Mouse (Mus musculus) Muller cell, postnatal 12 days (primary cell): ENCODE measurements around the gene Pla2g2c.

Experiments used
- DNase-seq: peaks from one replicate; pipeline ENCODE4 v3.0.0-alpha.2; 2015; ENCODE audit errors: inconsistent ontology term

The Pla2g2c gene

GRCm38 (mm10) chr4:138724354-138725126, at the start of gene Pla2g2c:
Gene Pla2g2c, plus strand, starts transcription at chr4:138724792.
- peak; percentile 31 for DNase-seq

- peak; percentile 18 for DNase-seq
Observed at GRCm38 (mm10) chr4:138676480-138676879, 48.1 kb upstream of the Pla2g2c start.

- peak; percentile 9 for DNase-seq
Observed at GRCm38 (mm10) chr4:138677579-138677978, 47.0 kb upstream of the Pla2g2c start.

- no peak for DNase-seq
Observed at GRCm38 (mm10) chr4:138680124-138680523, 44.5 kb upstream of the Pla2g2c start.

DNA sequence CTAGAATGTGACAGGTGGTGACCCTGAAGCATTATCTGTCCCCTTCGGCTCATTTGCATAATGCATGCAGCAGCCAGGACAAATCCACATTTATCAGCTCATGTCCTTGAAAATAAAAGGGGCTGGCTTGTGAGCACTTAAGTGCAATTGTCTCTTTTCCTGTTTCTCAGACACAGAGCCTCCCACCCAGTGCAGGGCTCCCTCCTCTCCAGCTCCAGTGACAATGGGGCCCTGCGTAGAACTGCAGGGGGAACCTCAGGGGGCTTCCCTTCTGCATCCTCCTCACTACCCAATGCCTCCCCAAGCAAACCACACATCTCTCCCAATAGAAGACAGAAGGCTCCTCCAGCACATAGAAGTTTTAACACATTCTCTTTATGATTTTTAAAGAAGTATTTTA, 41.8 kb upstream of the Pla2g2c start:
- DNase-seq, result no peak

GRCm38 (mm10) chr4:138685813-138686212, 38.8 kb upstream of the Pla2g2c start:
- DNase-seq, result no peak

- DNase-seq, result peak; percentile 86
Observed at GRCm38 (mm10) chr4:138689094-138689512, 35.5 kb upstream of the Pla2g2c start.

DNA sequence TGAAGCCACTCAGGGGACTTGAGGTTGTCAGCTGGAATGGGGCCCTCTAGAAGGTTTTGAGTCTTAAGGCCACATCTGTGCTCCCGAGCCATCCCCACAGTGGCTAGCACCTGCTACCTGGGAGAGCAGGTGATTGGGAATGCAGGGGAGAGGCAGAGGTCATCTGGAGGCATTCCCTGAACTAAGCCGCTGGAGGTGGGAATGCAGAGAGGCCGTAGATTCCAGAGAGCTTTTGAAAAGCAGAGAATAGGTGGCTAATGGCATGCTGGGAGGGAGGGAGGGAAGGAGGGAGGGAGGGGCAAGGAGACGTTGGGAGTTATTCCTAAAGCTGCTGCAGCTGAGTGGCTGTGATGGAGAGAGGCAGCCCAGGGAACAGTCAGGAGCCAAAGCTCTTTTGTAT, 34.0 kb upstream of the Pla2g2c start:
- DNase-seq, result no peak

DNA sequence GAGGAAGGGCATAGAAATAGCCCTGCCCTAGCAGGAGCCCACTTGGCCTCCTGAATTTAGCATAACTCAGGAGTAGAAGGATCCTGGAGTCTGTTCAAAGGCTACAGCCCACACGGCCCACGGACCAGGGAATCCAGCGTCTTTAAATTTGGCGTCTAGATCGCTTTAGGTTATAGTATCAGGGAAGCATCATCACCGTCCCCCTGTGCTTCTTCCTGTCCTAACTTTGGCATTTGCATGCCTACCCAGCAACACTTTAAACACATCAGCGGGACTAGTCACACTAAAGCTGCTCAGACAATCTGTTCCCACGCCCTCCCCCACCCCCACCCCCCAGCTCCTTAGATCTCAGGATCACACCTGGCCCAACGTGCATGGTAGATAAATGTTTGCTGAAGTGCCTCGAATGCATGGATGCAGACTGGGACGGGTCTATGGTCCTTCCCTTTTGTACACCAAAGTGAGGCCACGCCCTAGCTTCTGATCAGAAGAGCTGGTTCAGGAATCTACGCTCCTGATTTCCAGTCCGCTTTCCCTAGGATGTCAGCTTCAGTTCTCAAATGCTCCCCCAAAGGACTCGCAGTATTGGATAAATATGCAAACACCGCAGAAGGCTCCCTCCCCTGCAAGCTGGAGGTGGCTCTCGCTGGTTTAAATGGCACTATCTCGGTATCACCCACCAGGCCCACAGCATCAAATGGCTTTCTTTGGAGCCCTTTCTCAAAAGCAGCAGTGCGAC, 33.0 kb upstream of the Pla2g2c start:
- DNase-seq, result no peak

- peak; percentile 72 for DNase-seq
Observed at GRCm38 (mm10) chr4:138693043-138693692, 31.4 kb upstream of the Pla2g2c start.

GRCm38 (mm10) chr4:138696720-138697119, 27.9 kb upstream of the Pla2g2c start:
- DNase-seq, result peak; percentile 66

DNA sequence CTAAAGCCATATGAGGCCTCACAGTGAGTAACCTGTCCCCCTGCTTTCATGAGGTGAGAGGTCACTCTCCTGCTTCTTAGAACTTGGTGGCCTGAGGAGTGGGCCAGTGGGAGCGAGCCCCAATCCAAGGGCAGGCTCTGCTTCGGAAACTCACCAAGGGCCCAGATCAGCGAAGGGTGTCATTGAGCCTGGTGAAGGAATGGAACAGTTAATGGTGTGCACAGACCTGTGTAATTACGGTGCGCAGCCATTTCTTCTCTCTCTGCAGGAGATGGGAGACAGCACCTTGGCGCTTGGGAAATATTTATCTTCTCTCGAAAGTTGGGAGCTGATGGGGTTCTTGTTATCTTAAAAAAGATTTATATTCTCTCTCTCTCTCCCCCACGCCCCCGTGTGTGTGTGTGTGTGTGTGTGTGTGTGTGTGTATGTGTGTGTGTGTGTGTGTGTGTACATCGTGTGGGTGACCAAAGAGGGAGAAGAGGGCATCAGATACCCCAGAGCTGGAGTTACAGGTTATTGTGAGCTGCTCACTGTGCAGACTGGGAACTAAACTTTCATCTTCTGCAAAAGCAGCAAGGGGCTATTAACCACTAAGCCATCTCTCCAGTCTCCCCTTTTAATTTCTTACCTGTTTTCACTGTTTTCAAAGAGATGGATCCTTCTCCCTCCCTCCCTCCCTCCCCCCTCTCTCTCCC, 27.3 kb upstream of the Pla2g2c start:
- no peak for DNase-seq

DNA sequence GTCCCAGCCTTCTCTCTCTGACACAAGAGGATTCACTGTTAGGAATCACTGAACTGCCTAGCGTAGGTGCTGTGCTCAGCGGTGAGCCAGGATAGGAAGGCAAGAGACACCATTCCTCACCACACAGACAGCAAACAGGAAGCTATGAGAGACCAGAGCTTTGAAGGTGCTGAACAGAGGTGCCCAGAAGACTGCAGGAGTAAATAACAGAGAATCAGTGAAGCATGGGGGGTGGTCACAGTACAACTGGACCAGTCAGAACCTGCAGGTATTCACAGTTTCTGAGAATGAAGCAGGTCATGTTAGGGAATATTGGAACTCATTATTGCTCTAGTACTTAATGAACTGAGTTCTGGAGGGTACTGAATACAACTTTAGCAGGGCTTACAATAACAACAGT, 26.3 kb upstream of the Pla2g2c start:
- DNase-seq, result no peak

GRCm38 (mm10) chr4:138700184-138700982, 24.2 kb upstream of the Pla2g2c start:
- DNase-seq, result peak; percentile 45

DNA sequence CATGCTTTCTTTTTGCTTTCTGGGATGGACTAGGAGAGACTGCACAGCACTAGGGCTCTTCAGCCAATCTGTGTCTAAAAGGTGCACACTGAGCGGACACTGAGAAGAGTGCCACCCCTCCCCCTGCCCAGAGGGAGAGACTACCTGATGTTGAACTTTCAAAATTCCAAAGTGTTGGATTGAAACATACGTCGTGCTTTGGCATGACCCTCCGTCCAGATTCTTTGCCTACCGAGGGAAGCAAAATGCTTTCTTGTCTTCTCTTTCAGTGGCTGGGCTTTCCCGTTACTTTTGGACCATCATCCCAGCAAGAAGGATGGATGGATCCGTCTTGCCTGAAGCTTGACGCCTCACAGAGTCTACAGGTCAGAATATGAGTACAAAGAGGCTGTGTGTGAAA, 23.5 kb upstream of the Pla2g2c start:
- DNase-seq, result no peak

GRCm38 (mm10) chr4:138702031-138702430, 22.6 kb upstream of the Pla2g2c start:
- peak; percentile 12 for DNase-seq

- DNase-seq, result peak; percentile 16
Observed at GRCm38 (mm10) chr4:138702528-138702927, 22.1 kb upstream of the Pla2g2c start.

GRCm38 (mm10) chr4:138703591-138703990, 21.0 kb upstream of the Pla2g2c start:
- DNase-seq, result peak; percentile 70

DNA sequence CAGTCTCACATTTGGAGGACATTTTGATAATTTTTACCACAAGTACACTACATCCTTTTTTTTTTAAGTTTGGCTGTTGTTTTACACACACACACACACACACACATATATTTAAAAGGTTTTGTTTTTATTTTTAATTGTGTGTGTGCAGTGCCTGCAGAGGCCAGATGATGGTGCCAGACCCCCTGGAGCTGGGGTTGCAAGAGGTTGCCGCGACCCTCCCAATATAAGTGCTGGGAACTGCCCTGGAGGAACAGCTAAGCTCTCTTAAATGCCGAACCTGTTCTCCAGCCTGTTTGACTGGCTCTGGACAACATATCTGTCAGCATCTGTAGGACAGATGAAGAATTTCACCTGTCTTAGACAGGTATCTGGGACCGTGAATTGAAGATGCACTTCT, 20.4 kb upstream of the Pla2g2c start:
- no peak for DNase-seq

GRCm38 (mm10) chr4:138706620-138707019, 18.0 kb upstream of the Pla2g2c start:
- no peak for DNase-seq

DNA sequence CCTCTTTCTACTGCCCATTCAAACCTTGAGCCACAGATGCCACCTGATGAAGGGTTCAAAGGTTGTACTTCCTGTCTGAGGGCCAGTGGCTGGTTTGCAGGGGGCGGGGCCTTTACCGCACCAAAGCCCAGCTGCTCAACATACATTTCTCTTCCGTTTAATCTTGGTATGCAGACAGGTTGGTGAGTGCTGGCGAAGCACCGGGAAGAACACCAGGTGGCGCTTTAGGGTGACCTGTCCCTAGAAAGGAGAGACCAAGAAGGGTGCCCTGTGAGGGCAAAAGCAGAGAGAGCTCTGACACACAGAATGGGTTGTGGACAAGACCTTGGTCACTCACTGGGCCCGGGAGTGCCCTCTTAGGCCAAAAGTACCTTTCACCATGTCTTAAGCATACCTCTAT, 16.0 kb upstream of the Pla2g2c start:
- DNase-seq, result peak; percentile 35
